Mouse (Mus musculus): Measurements from ENCODE around the gene Fryl. TPM values are rescaled to one million over a fixed set of nuclear protein-coding genes. Genes with fewer than 3 reads are reported as not detected.

Gene Fryl
- polyA plus RNA-seq, 1 experiment, result 72.3 TPM

DNA sequence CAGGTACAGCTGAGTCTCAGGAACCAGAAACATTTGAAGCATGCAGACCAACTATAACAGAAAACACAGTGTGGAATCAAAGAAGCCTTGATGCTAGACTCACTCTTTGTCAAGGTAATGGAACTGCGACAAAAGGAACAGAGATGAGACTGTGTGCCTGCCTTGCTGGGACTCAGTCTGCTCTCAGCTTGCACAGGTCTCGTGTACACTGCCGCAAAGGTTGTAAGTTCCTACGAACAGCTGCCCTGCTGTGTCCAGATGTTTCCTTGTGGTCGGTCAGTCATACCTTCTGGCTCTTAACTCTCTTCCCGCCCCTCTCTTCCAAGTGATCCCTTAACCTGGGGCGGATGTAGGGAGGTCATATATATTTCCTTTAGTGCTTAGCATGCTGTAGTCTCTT, 67.8 kb downstream of the Fryl start:
- 89% methylated on average over 7 of the region's 7 CpGs for WGBS
- no peak for DNase-seq (ENCODE audit: low read depth in 1 of 2, low spot score in 2 of 2)
- Histone ChIP-seq H3K27me3 (ENCODE audit: control insufficient read depth, insufficient read depth, low read length) (no peaks in the 10 kb centered on the region), H3K4me3 (ENCODE audit: extremely low read depth, insufficient read depth, insufficient read length) (no peak overlapping the region), H3K4me1 (ENCODE audit: control insufficient read depth, insufficient read depth, insufficient read length) (no peaks in the 10 kb centered on the region), H3K27ac (ENCODE audit: insufficient read depth, low read length) (no peak overlapping the region), H3K36me3 (ENCODE audit: control insufficient read depth, insufficient read depth, low read length) (peaks cover 2% of the 10 kb centered on the region; the same call in 1 of the 2 replicates)
- TF ChIP-seq POLR2A (IDR thresholded peaks at IDR 0.05; ENCODE audit: low read depth, low read length), result no peak

DNA sequence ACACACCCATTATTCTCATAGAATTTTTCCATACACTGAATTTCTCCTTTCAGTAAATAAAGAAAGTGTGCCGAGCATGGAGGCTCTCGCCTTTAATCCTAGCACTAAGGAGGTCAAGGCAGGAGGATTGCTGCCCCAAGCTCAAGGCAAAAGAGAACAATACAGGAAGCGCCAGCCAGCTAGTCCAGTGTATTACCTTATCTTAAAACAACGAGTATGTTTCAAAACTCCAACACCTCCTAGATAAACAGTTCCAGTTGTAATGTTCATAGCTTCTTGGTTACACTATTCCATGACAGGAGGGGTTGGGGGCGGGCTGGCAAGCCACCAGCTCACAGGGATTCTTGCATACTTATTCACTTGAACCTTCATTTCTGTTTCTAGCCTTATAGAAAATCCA, 68.3 kb downstream of the Fryl start:
- no peaks in the 10 kb centered on the region for H3K27me3 ChIP-seq (ENCODE audit: control insufficient read depth, insufficient read depth, low read length)
- H3K4me1 ChIP-seq (ENCODE audit: control insufficient read depth, insufficient read depth, insufficient read length), result peaks cover 3% of the 10 kb centered on the region; the same call in 1 of the 2 replicates
- H3K27ac ChIP-seq (ENCODE audit: insufficient read depth, low read length), result no peak overlapping the region
- H3K4me3 ChIP-seq (ENCODE audit: extremely low read depth, insufficient read depth, insufficient read length), result no peak overlapping the region
- H3K36me3 ChIP-seq (ENCODE audit: control insufficient read depth, insufficient read depth, low read length), result peaks cover 2% of the 10 kb centered on the region; the same call in 1 of the 2 replicates
- DNase-seq (ENCODE audit: low read depth in 1 of 2, low spot score in 2 of 2), result no peak
- WGBS, result 84% methylated on average over 5 of the region's 5 CpGs
- TF ChIP-seq POLR2A (IDR thresholded peaks at IDR 0.05; ENCODE audit: low read depth, low read length) (no peak), CTCF (IDR thresholded peaks at IDR 0.05; ENCODE audit: extremely low read depth, insufficient read depth, insufficient read length, insufficient replicate concordance) (no peak)

DNA sequence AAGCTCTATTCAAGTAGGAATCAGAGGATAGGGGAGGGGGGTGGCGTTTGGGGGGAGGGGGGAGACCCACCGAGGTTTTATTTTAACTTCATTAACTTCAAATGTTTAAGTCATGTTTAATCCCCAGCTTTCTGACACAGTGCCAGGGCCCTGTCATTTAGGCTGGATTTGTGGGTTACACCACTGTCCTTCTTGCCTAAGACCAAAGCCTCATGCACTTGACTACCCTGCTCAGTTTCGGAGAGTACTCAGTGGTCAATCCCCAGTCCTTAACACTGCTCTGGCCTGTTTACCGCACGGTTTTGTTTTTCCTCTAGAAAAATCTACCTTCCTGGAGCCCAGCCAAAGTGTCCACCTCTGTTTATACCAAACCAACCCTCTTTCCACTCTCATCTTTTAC, 69.5 kb downstream of the Fryl start:
- no peak for TF ChIP-seq CTCF (IDR thresholded peaks at IDR 0.05; ENCODE audit: extremely low read depth, insufficient read depth, insufficient read length, insufficient replicate concordance)
- no peak for TF ChIP-seq POLR2A (IDR thresholded peaks at IDR 0.05; ENCODE audit: low read depth, low read length)
- Histone ChIP-seq H3K36me3 (ENCODE audit: control insufficient read depth, insufficient read depth, low read length) (peaks cover 2% of the 10 kb centered on the region; the same call in 1 of the 2 replicates), H3K27ac (ENCODE audit: insufficient read depth, low read length) (no peak overlapping the region), H3K4me3 (ENCODE audit: extremely low read depth, insufficient read depth, insufficient read length) (no peak overlapping the region), H3K4me1 (ENCODE audit: control insufficient read depth, insufficient read depth, insufficient read length) (peaks cover 4% of the 10 kb centered on the region; the same call in 1 of the 2 replicates), H3K27me3 (ENCODE audit: control insufficient read depth, insufficient read depth, low read length) (no peaks in the 10 kb centered on the region)
- 91% methylated on average over 5 of the region's 5 CpGs for WGBS
- DNase-seq (ENCODE audit: low read depth in 1 of 2, low spot score in 2 of 2), result no peak

DNA sequence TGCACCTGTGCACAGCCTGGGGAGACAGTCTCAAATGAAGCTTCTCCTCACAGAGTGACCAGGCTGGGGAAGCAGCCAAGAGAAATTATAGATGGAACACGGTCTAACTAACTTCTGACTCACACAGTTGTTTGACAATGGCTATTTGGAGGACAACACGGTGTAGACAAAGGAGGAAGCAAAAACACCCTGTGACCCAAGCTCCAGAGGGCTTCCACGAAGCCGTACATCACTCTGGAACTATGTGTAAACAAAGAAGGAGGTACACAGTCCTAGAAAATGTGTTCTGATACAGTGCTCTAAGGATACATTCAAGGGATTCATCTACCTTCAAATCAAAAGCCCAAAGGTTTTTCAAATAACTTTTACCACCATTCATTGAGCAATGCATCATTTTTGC, 71.0 kb downstream of the Fryl start:
- H3K27ac ChIP-seq (ENCODE audit: insufficient read depth, low read length), result no peak overlapping the region
- no peaks in the 10 kb centered on the region for H3K27me3 ChIP-seq (ENCODE audit: control insufficient read depth, insufficient read depth, low read length)
- peaks cover 5% of the 10 kb centered on the region for H3K4me1 ChIP-seq (ENCODE audit: control insufficient read depth, insufficient read depth, insufficient read length)
- no peak overlapping the region for H3K4me3 ChIP-seq (ENCODE audit: extremely low read depth, insufficient read depth, insufficient read length)
- 84% methylated on average over 4 of the region's 4 CpGs for WGBS
- no peak for DNase-seq (ENCODE audit: low read depth in 1 of 2, low spot score in 2 of 2)
- H3K36me3 ChIP-seq (ENCODE audit: control insufficient read depth, insufficient read depth, low read length), result peaks cover 2% of the 10 kb centered on the region; the same call in 1 of the 2 replicates
- TF ChIP-seq CTCF (IDR thresholded peaks at IDR 0.05; ENCODE audit: extremely low read depth, insufficient read depth, insufficient read length, insufficient replicate concordance), result no peak
- TF ChIP-seq POLR2A (IDR thresholded peaks at IDR 0.05; ENCODE audit: low read depth, low read length), result no peak

DNA sequence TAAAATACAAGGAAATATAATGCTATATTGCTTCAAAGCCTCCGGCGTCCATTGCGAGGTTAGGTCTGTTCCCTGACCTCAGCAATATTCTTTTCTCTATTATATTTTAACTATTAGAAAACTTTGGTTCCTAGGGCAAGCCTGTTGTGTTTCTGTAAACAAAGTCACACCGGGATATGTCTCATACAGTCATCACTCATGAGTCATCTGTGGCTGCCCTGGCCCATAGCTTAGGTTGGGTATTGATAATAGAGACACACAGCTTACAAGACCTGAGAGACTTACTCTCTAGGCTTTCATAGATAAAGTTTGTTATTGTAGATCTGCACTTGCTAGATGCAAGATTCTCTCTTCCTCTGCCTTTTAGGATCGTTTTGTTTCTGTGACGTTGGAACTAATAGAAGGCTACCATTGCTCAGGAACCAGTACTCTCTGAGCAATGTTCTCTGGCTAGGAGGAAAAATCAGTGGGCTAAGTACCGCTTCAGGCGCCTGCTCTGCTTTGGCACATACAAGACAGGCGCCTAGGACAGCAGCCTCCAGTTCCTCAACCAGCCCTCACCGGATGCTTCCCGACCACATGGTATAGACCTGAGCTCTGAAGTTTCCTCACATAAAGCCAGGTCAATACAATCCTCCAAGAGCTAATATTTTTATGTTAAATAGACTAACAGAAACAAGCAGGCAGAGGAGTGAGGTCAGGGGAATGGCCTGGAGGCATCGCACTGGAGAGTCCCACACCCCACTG, 73.5 kb downstream of the Fryl start:
- no peak for DNase-seq (ENCODE audit: low read depth in 1 of 2, low spot score in 2 of 2)
- Histone ChIP-seq H3K27me3 (ENCODE audit: control insufficient read depth, insufficient read depth, low read length) (no peaks in the 10 kb centered on the region), H3K36me3 (ENCODE audit: control insufficient read depth, insufficient read depth, low read length) (no peaks in the 10 kb centered on the region; the same call in 1 of the 2 replicates), H3K4me3 (ENCODE audit: extremely low read depth, insufficient read depth, insufficient read length) (no peak overlapping the region), H3K27ac (ENCODE audit: insufficient read depth, low read length) (no peak overlapping the region), H3K4me1 (ENCODE audit: control insufficient read depth, insufficient read depth, insufficient read length) (peaks cover 5% of the 10 kb centered on the region)
- WGBS, result 83% methylated on average over 12 of the region's 12 CpGs
- TF ChIP-seq POLR2A (IDR thresholded peaks at IDR 0.05; ENCODE audit: low read depth, low read length), result no peak
- TF ChIP-seq CTCF (IDR thresholded peaks at IDR 0.05; ENCODE audit: extremely low read depth, insufficient read depth, insufficient read length, insufficient replicate concordance), result no peak

DNA sequence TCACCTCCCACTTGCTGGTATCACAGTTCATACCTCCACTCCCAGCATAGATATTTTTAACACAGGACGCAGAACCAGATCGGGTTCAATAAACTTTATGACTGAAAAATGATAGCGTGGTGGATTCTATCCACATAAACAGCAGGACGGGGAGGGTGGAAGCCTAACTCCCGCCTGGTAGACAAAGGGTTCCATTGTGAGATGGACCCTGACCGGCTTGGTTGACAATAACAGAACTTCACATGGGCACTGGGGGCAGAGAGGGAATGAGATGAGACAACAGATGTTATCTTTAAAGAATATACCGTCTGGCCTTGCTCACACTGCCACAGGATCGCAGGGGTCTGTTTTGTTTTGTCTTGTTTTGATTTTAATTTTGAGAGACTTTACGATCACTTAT, 74.2 kb downstream of the Fryl start:
- no peaks in the 10 kb centered on the region for H3K36me3 ChIP-seq (ENCODE audit: control insufficient read depth, insufficient read depth, low read length)
- no peaks in the 10 kb centered on the region for H3K27me3 ChIP-seq (ENCODE audit: control insufficient read depth, insufficient read depth, low read length)
- no peak overlapping the region for H3K4me3 ChIP-seq (ENCODE audit: extremely low read depth, insufficient read depth, insufficient read length)
- DNase-seq (ENCODE audit: low read depth in 1 of 2, low spot score in 2 of 2), result no peak
- no peak for TF ChIP-seq POLR2A (IDR thresholded peaks at IDR 0.05; ENCODE audit: low read depth, low read length)
- no peak for TF ChIP-seq CTCF (IDR thresholded peaks at IDR 0.05; ENCODE audit: extremely low read depth, insufficient read depth, insufficient read length, insufficient replicate concordance)
- H3K4me1 ChIP-seq (ENCODE audit: control insufficient read depth, insufficient read depth, insufficient read length), result peaks cover 5% of the 10 kb centered on the region
- no peak overlapping the region for H3K27ac ChIP-seq (ENCODE audit: insufficient read depth, low read length)
- 93% methylated on average over 9 of the region's 9 CpGs for WGBS

DNA sequence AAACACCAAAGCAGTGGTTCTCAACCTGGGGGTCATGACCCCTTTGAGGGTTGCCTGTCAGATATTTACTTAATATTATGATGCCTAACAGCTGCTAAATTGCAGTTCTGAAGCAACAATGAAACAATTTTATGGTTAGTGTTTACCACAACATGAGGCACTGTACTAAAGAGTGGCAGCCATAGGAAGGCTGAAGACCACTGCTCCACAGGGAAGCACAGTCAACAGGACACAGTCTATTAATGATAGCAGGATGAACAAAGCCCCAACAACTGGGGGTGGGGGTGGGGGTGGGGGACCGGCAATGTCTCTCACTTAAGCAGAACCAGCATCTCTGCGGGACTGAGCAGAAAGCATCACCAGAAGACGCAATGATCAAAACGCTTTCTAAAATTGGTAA, 80.1 kb downstream of the Fryl start:
- H3K36me3 ChIP-seq (ENCODE audit: control insufficient read depth, insufficient read depth, low read length), result no peaks in the 10 kb centered on the region; the same call in 1 of the 2 replicates
- no peaks in the 10 kb centered on the region for H3K27me3 ChIP-seq (ENCODE audit: control insufficient read depth, insufficient read depth, low read length)
- 90% methylated on average over 4 of the region's 4 CpGs for WGBS
- no peak for DNase-seq (ENCODE audit: low read depth in 1 of 2, low spot score in 2 of 2)
- no peak overlapping the region for H3K4me3 ChIP-seq (ENCODE audit: extremely low read depth, insufficient read depth, insufficient read length)
- H3K4me1 ChIP-seq (ENCODE audit: control insufficient read depth, insufficient read depth, insufficient read length), result no peaks in the 10 kb centered on the region; the same call in none of the 2 replicates
- H3K27ac ChIP-seq (ENCODE audit: insufficient read depth, low read length), result no peak overlapping the region
- no peak for TF ChIP-seq POLR2A (IDR thresholded peaks at IDR 0.05; ENCODE audit: low read depth, low read length)
- TF ChIP-seq CTCF (IDR thresholded peaks at IDR 0.05; ENCODE audit: extremely low read depth, insufficient read depth, insufficient read length, insufficient replicate concordance), result no peak

Data from spleen, adult 2 months (tissue).